In the genomic region with DNA sequence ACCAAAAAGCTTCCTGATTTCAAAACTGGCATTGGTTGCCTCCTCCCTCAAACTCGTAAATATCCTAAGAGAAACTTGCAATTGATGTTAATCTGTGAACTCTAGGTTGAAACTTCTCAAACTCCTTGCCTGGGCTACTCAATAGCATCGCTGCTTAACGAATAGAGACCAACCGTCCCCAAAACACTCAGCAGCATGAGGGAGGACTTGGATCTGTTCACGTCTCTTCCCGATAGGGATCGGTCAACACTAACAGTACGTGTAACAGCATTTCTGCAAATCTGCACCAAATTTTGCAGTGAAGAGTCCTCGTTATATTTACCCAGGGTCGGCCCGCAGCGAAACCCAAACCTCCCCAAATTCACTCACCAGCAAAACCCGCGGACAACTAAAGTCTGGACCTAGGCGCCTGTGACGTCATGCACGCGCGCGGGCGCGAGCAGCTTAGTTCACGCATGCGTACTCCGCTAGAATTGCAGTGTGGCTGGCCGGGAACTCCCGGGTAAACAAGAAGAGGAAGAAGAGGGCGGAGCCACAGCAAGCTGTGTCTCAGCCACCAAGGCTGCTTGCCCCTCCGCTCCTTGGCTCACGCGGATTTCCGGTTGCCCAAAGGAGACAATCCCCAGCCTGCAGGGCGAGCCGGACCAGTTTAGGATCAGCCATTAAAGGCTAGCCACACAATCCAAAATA, we compare ENCODE assay signal across 7 mouse cellular contexts. TPM values are rescaled to one million over a fixed set of nuclear protein-coding genes. Genes with fewer than 3 reads are reported as not detected.
DNase-seq lines count a peak whose midpoint lies in the region; ATAC-seq lines count a peak whose summit lies in the region.

Pot1a (minus strand) TSS at position 441 of the 690 bp plus-strand sequence.

- peak within 1 kb of the TSS; percentile 51 for H3K4me3 ChIP-seq in intestine, embryonic 15.5 days (replicated peaks)
- peak within 1 kb of the TSS; percentile 66 for H3K4me3 ChIP-seq in midbrain, embryonic 10.5 days

- H3K4me1 ChIP-seq in intestine, embryonic 15.5 days (replicated peaks): 0 out of 2 replicates have a peak, but pooled peaks cover 2% of the 10 kb centered on the region
- peaks cover 20% of the 10 kb centered on the region for H3K4me1 ChIP-seq in midbrain, embryonic 10.5 days

- H3K9me3 ChIP-seq in intestine, embryonic 15.5 days: no peaks in the 10 kb centered on the region
- H3K9me3 ChIP-seq in midbrain, embryonic 10.5 days (replicated peaks): no peaks in the 10 kb centered on the region

- peak within 1 kb of the TSS; percentile 57 for H3K9ac ChIP-seq in intestine, embryonic 15.5 days

- peak; percentile 96 for DNase-seq in adrenal gland, adult 2 months
- DNase-seq in embryo, embryonic 11.5 days (ENCODE audit: low read depth, low spot score): peak; percentile 98
- peak; percentile 92 to 93 for DNase-seq in gastrocnemius, postnatal 36 days
- peak; percentile 97 to 98 for DNase-seq in left cerebral cortex, postnatal 25 days (ENCODE audit: low spot score in 2 of 2)
- DNase-seq in midbrain, embryonic 10.5 days (ENCODE audit: low spot score): peak; percentile 98
- peak; percentile 96 for DNase-seq in right cerebral cortex, postnatal 4 days

- no peaks in the 10 kb centered on the region for H3K36me3 ChIP-seq in intestine, embryonic 15.5 days
- peaks cover 17% of the 10 kb centered on the region for H3K36me3 ChIP-seq in midbrain, embryonic 10.5 days

- peak within 1 kb of the TSS; percentile 63 for H3K4me2 ChIP-seq in intestine, embryonic 15.5 days (replicated peaks)

- peak; percentile 100 for ATAC-seq in intestine, embryonic 15.5 days

- intact Hi-C loops in gastrocnemius, postnatal 36 days (cut with DNase I): no loop called here
- intact Hi-C loops in left cerebral cortex, postnatal 25 days (cut with DNase I): no loop called here

- H3K27me3 ChIP-seq in intestine, embryonic 15.5 days (replicated peaks): no peaks in the 10 kb centered on the region
- H3K27me3 ChIP-seq in midbrain, embryonic 10.5 days (ENCODE audit: low read depth, poor library complexity, severe bottlenecking): no peaks in the 10 kb centered on the region

- WGBS in intestine, embryonic 15.5 days: under 1% methylated on average over 34 of the region's 34 CpGs
- WGBS in midbrain, embryonic 10.5 days: under 1% methylated on average over 34 of the region's 34 CpGs

- H3K27ac ChIP-seq in intestine, embryonic 15.5 days: peak within 1 kb of the TSS; percentile 64
- peak within 1 kb of the TSS; percentile 92 for H3K27ac ChIP-seq in midbrain, embryonic 10.5 days (replicated peaks)

RNA-seq across cellular contexts. Expression of gene Pot1a, which starts in this region (rescaled TPM):
- 10 to 100 TPM in 1 of 2 experiments, 1 to 10 TPM in 1; 7.1 to 14.3 TPM for total RNA-seq in adrenal gland, adult 2 months (2021)
- 1.3 and 1.5 TPM in 2 replicates for polyA plus RNA-seq in adrenal gland, adult 2 months (2012; rRNA removed)
- total RNA-seq in gastrocnemius, postnatal 36 days (2021): 1 to 10 TPM; 6.9 to 8.0 TPM
- polyA plus RNA-seq in intestine, embryonic 15.5 days (2015; fragmentation: Nextera tagmentation; extraction: Ambion mirVana): 22.5 and 23.8 TPM in 2 replicates
- 10 to 100 TPM; 13.6 to 15.9 TPM for total RNA-seq in left cerebral cortex, postnatal 25 days (2021)
- 39.6 and 44.9 TPM in 2 replicates for polyA plus RNA-seq in midbrain, embryonic 10.5 days (2016; fragmentation: Nextera tagmentation; extraction: Ambion mirVana)

Comparison
In these comparisons a context has a peak if more than half of its experiments do, and no peak if none do; other contexts are left out.
1. Peak in every context shown above with its lines: DNase-seq, ATAC-seq, H3K4me3 ChIP-seq and H3K27ac ChIP-seq.